Mouse (Mus musculus): ENCODE measurements at regions not wholly inside any gene's neighbourhood (a gene's known extent, or its start where the extent isn't known, plus 50 kb on each side); places are given as distances from the start of the nearest gene placed in this dataset.

DNA sequence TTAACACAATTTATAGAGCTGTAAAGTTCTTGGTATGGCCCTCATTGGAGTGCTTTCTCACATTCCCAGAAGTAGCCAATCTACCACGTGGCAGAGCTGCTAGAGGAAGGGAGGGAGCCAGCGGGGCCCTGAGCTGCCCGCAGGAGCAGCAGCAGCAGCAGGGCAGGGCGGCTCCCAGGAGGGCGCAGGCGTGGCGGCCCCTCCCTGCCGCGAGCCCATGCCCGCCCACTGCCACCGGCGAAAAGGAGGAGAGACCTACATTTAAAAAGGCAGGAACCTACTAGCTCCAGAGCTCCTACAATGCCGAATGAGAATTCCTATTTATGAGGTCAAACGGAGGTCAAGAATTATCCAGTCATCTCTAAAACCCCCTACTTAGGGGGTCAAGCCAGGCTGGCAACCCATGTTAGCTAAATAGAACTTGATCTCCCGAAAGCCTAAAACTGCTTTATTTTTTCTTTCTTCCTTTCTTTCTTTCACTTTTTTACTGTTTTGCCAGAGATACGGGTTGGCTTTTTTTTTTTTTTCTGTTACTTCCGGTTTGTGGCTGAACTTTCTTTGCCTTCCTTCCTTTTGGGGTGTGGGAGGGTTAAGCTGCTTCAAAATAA lies 297.9 kb upstream of the Klf3 start (continued):
- TF ChIP-seq JUND (conservative IDR thresholded peaks at IDR 0.05; ENCODE audit: low read depth, low read length) (no peak), RAD21 (IDR thresholded peaks at IDR 0.05; ENCODE audit: low read depth, low read length) (no peak)

DNA sequence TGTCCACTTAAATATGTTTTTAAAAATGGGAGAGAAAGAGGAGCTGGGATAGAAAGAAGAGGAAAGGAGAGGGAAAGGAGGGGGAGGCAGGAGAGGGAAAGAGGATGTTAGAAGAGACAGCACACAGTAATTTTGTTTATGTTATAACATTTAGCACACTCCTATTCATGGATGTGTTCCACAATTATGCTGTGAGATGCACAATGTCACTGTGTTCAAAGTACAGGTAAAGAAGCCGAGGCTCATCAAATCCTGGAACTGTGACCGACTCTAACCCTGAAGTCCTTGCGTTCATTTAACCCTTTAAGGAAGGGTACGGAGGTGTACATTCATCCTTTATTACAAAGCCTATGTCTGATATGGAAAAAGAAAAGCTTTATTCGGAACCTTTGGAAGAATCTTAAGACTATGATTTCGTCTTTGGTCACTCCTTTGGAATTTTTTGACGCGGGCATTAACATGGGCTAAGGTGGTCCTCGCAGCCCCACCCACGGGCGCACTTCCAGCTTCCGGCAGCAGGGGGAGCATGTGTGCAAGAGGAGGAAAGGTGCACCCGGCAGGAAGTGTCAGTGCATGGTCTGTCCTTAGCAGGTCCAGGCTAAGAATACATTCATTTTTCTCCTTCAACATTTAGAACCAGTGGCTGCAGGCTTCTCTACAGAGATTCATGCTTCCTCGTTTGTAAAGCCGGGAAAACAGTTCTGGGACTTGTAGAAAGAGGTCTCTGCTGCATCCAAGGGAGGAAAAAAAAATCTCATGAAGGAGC lies 297.2 kb upstream of the Klf3 start:
- Histone ChIP-seq H3K79me2 (replicated peaks; ENCODE audit: control insufficient read depth, extremely low read depth, insufficient read depth, poor library complexity, severe bottlenecking) (no peaks in the 10 kb centered on the region), H3K4me1 (ENCODE audit: control insufficient read depth in 1 of 2, insufficient read depth in 2 of 2) (peaks cover 0 to 16% of the 10 kb centered on the region in 2 experiments; a peak in 2 of 4 replicates), H3K4me2 (ENCODE audit: insufficient read depth, low read depth, poor library complexity, severe bottlenecking) (peak overlapping the region; percentile 97), H3K9ac (ENCODE audit: insufficient read depth, low read depth) (peak overlapping the region; percentile 73), H3K36me3 (replicated peaks in 1 of 2; ENCODE audit: control insufficient read depth in 1 of 2, insufficient read depth in 1 of 2, low read length in 1 of 2) (no peaks in the 10 kb centered on the region), H3K27ac (ENCODE audit: insufficient read depth, low read depth) (no peak overlapping the region), H3K4me3 (replicated peaks in 1 of 3; ENCODE audit: low read depth in 2 of 3, low read length in 2 of 3, poor library complexity in 1 of 3) (peak overlapping the region; percentile 39 to 53 (median 52)), H3K27me3 (replicated peaks) (peaks cover 2% of the 10 kb centered on the region), H3K9me3 (replicated peaks; ENCODE audit: low read length) (no peaks in the 10 kb centered on the region)
- dilution Hi-C loops (cut with MboI; ENCODE audit: extremely low pct_ligation_motif_present, extremely low pct_unique_long_range_greater_than_20kb, low sequenced_read_pairs) (no loop called here), in situ Hi-C loops (cut with MboI; ENCODE audit: low pct_ligation_motif_present, low pct_unique_long_range_greater_than_20kb, low sequenced_read_pairs) (loop anchor here (5.0 to 25.0 kb wide), 2 partner anchors 106 to 306 kb away; no protein-coding TSS in a partner anchor)
- peak; percentile 75 for DNase-seq (ENCODE audit: extremely low read depth)
- no peak for TF ChIP-seq E2F4 (IDR thresholded peaks at IDR 0.05; ENCODE audit: insufficient replicate concordance, low read depth, low read length)
- TF ChIP-seq NELFE (IDR thresholded peaks at IDR 0.05; ENCODE audit: low read depth, low read length), result no peak
- TF ChIP-seq USF1 (IDR thresholded peaks at IDR 0.05; ENCODE audit: low read depth, low read length), result no peak
- peak; percentile 12; the same call in 1 of the 2 replicates for TF ChIP-seq ZNF384 (IDR thresholded peaks at IDR 0.05; ENCODE audit: low read depth, low read length)
- TF ChIP-seq CTCF (conservative IDR thresholded peaks at IDR 0.05 in 1 of 2, IDR thresholded peaks at IDR 0.05 in 1 of 2; ENCODE audit: low read depth in 2 of 2, low read length in 2 of 2), result peak; percentile 82 to 87
- TF ChIP-seq RAD21 (IDR thresholded peaks at IDR 0.05; ENCODE audit: low read depth, low read length), result peak; percentile 84
- peak; percentile 13; the same call in 1 of the 2 replicates for TF ChIP-seq IRF4 (IDR thresholded peaks at IDR 0.05; ENCODE audit: low read depth, low read length)
- TF ChIP-seq ZKSCAN1 (IDR thresholded peaks at IDR 0.05; ENCODE audit: borderline replicate concordance, low read depth, low read length), result no peak
- TF ChIP-seq SMC3 (IDR thresholded peaks at IDR 0.05; ENCODE audit: low read depth, low read length), result peak; percentile 93
- no peak for TF ChIP-seq JUND (conservative IDR thresholded peaks at IDR 0.05; ENCODE audit: low read depth, low read length)
- TF ChIP-seq JUN (IDR thresholded peaks at IDR 0.05; ENCODE audit: insufficient read depth, low read depth, low read length), result no peak
- no peak for TF ChIP-seq CHD1 (IDR thresholded peaks at IDR 0.05; ENCODE audit: low read depth, low read length)
- TF ChIP-seq ZC3H11A (IDR thresholded peaks at IDR 0.05; ENCODE audit: low read depth, low read length), result peak; percentile 46
- no peak for TF ChIP-seq MEF2A (IDR thresholded peaks at IDR 0.05; ENCODE audit: borderline replicate concordance, low read depth, low read length)
- TF ChIP-seq CHD2 (IDR thresholded peaks at IDR 0.05; ENCODE audit: low read length), result no peak
- TF ChIP-seq HCFC1 (IDR thresholded peaks at IDR 0.05; ENCODE audit: low read depth, low read length), result 0 out of 2 replicates have a peak, but pooled peaks have one; percentile 3
- peak; percentile 73 for TF ChIP-seq ELF1 (IDR thresholded peaks at IDR 0.05; ENCODE audit: low read depth, low read length)
- TF ChIP-seq MAZ (IDR thresholded peaks at IDR 0.05; ENCODE audit: low read depth, low read length), result 0 out of 2 replicates have a peak, but pooled peaks have one; percentile 32

Measured in CH12.LX (cell line).